Mouse (Mus musculus) midbrain, embryonic 13.5 days (tissue): ENCODE measurements around the gene Epb41l1. TPM values are rescaled to one million over a fixed set of nuclear protein-coding genes. Genes with fewer than 3 reads are reported as not detected.
A peak's percentile ranks its signal among the peaks of the same experiment; 100 is the strongest.

Experiments
- ATAC-seq: fragments of 200-750 bp; cut with Nextera tagmentation; 2 replicates; pipeline ENCODE4 v1.8.0; 2017; ENCODE audit warnings: mild to moderate bottlenecking, moderate TSS enrichment, moderate library complexity
- H3K27ac ChIP-seq: fragments of 300-500 bp; sonication (generic); 2 replicates; pipeline ENCODE4 v1.5.1; 2015; ENCODE audit warnings: inconsistent platforms, mild to moderate bottlenecking, moderate library complexity
- H3K27me3 ChIP-seq: fragments of 300-500 bp; sonication (generic); 2 replicates; pipeline ENCODE4 v1.6.1; 2015; ENCODE audit warnings: mild to moderate bottlenecking, inconsistent platforms
- H3K36me3 ChIP-seq: fragments of 300-500 bp; sonication (generic); 2 replicates; pipeline ENCODE4 v1.6.1; 2015; ENCODE audit warnings: mild to moderate bottlenecking, inconsistent platforms
- H3K4me1 ChIP-seq: fragments of 300-500 bp; sonication (generic); replicated peaks from 2 replicates; pipeline ENCODE4 v1.6.1; 2015; ENCODE audit warnings: inconsistent platforms
- H3K4me2 ChIP-seq: fragments of 300-500 bp; sonication (generic); replicated peaks from 2 replicates; pipeline ENCODE4 v1.6.1; 2015; ENCODE audit warnings: moderate library complexity, mild to moderate bottlenecking, inconsistent platforms
- H3K4me3 ChIP-seq: fragments of 300-500 bp; sonication (generic); replicated peaks from 2 replicates; pipeline ENCODE4 v1.5.1; 2015; ENCODE audit warnings: mild to moderate bottlenecking, inconsistent platforms
- H3K9ac ChIP-seq: fragments of 300-500 bp; sonication (generic); replicated peaks from 2 replicates; pipeline ENCODE4 v1.6.1; 2015; ENCODE audit warnings: mild to moderate bottlenecking, inconsistent platforms
- H3K9me3 ChIP-seq: fragments of 300-500 bp; sonication (generic); 2 replicates; pipeline ENCODE4 v1.6.1; 2016; ENCODE audit warnings: mild to moderate bottlenecking, inconsistent platforms
- WGBS: fragments of 180-500 bp; shearing (Covaris S2); methylation state at CpG from one replicate; pipeline ENCODE4 v1.1.7; 2015; 5-methylcytosine and 5-hydroxymethylcytosine counted together
- polyA plus RNA-seq: library from polyadenylated mRNA; unstranded; fragments of >200 nt; fragmentation: Nextera tagmentation; extraction: Ambion mirVana; gene quantifications from 2 replicates; pipeline ENCODE4 v1.2.1, GENCODE M21; 2015

The Epb41l1 gene
- polyA plus RNA-seq, 1 experiment from 2014 or later, result 11.9 TPM

DNA sequence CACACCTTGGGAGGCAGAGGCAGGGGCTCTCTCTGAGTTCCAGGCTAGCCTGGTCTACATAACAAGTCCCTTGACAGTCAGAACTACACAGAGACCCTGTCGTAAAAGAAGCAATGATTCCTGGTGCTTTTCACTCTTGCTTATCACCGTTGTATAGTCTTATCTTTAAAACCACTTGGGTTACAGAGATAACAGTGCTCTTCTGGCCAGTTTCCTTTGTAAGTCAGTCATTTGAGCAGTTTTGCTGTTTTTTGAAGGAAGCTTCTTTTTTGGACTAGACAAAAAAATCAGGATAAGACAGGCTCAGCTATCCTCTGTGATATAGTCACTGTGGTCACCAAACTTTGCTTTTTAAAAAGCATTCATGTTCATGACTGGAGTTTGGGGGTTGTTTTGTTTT lies 141.1 kb downstream of the Epb41l1 start:
- H3K9me3 ChIP-seq, result no peaks in the 10 kb centered on the region
- no peak overlapping the region for H3K4me3 ChIP-seq
- H3K4me2 ChIP-seq, result no peak overlapping the region
- no peak overlapping the region for H3K27ac ChIP-seq
- WGBS, result 97% methylated on average over 2 of the region's 2 CpGs
- no peak overlapping the region for H3K9ac ChIP-seq
- no peaks in the 10 kb centered on the region for H3K27me3 ChIP-seq
- no peak for ATAC-seq
- peaks cover 59% of the 10 kb centered on the region for H3K36me3 ChIP-seq
- H3K4me1 ChIP-seq, result no peaks in the 10 kb centered on the region

DNA sequence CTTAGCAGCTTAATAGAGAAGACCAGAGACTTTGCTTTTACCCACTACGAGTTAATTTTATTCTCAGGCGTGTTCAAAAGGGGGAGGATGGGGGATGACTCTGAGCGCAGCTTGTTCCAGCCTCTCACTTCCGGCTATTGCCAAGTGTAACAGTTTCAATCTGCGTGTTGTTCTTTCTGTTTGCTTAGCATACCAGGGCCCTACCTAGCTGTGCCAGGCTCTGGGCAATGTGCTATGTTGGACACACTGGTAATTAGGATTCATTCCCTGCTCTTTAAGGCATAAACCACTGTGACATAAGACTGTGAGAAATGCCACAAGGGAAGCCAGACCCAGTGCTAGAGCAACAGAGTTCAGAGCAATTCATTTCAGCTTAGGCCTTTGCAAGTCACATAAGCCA lies 142.8 kb downstream of the Epb41l1 start:
- no peak overlapping the region for H3K27ac ChIP-seq
- no peaks in the 10 kb centered on the region for H3K9me3 ChIP-seq
- H3K4me2 ChIP-seq, result no peak overlapping the region
- H3K4me1 ChIP-seq, result no peaks in the 10 kb centered on the region
- no peak overlapping the region for H3K9ac ChIP-seq
- H3K36me3 ChIP-seq, result peaks cover 59% of the 10 kb centered on the region
- H3K27me3 ChIP-seq, result no peaks in the 10 kb centered on the region
- WGBS, result 89% methylated on average over 5 of the region's 5 CpGs
- no peak overlapping the region for H3K4me3 ChIP-seq
- no peak for ATAC-seq

DNA sequence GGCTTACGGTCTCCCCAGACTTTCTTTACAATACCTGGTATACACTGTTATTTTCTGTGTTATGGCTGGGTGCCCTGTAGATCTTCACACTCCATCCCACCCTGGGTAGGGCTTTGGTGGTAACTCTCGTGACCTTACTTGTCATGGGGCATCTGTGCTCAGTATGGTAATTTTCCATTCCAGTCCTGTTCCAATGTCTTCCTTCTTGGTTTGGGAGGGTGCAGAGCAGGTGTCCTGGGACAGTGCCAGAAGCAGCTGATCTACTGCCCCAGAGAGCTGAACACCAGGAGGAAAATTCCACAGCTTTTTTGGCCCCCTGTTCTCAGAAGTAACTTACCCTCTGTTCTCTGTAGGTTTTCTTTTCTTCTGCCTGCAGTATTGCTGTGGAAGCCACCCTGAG lies 145.8 kb downstream of the Epb41l1 start:
- H3K27me3 ChIP-seq, result no peaks in the 10 kb centered on the region
- H3K9ac ChIP-seq, result no peak overlapping the region
- H3K9me3 ChIP-seq, result no peaks in the 10 kb centered on the region
- peaks cover 54% of the 10 kb centered on the region for H3K36me3 ChIP-seq
- H3K4me2 ChIP-seq, result no peak overlapping the region
- no peak overlapping the region for H3K4me3 ChIP-seq
- no peak overlapping the region for H3K27ac ChIP-seq
- no peak for ATAC-seq
- no peaks in the 10 kb centered on the region for H3K4me1 ChIP-seq
- WGBS, result 97% methylated on average over 2 of the region's 2 CpGs

GRCm38 (mm10) chr2:156568647-156569046 lies 147.9 kb downstream of the Epb41l1 start:
- ATAC-seq, result no peak
- WGBS, result 93% methylated on average over 7 of the region's 7 CpGs
- H3K4me2 ChIP-seq, result no peak overlapping the region
- H3K27ac ChIP-seq, result no peak overlapping the region
- no peak overlapping the region for H3K4me3 ChIP-seq
- H3K27me3 ChIP-seq, result no peaks in the 10 kb centered on the region
- no peaks in the 10 kb centered on the region for H3K4me1 ChIP-seq
- H3K9me3 ChIP-seq, result no peaks in the 10 kb centered on the region
- H3K9ac ChIP-seq, result no peak overlapping the region
- peaks cover 44% of the 10 kb centered on the region for H3K36me3 ChIP-seq

DNA sequence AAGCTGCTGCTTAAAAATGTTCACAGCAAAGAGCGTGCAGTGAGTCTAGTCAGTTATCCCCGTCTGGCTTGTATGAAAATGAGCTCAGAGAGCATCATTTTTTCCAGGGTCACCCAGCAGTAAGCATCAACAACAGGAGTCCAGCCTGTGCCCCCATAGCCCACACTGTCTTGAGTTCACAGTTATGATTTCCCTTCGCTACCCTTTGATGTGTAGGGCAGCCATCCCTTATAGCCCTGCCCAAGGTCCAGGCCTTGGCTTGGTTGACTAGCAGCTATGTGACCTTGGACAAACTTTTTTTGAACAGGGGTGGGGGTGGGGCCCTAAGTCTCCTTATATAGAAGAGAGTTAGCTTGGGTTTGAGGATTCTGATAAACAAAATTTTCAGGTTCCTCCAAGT lies 148.6 kb downstream of the Epb41l1 start:
- no peak for ATAC-seq
- Histone ChIP-seq H3K4me1 (no peaks in the 10 kb centered on the region), H3K27me3 (no peaks in the 10 kb centered on the region), H3K36me3 (peaks cover 42% of the 10 kb centered on the region), H3K4me3 (no peak overlapping the region), H3K9me3 (no peaks in the 10 kb centered on the region), H3K9ac (no peak overlapping the region), H3K4me2 (no peak overlapping the region), H3K27ac (no peak overlapping the region)
- WGBS, result 90% methylated on average over 3 of the region's 3 CpGs

DNA sequence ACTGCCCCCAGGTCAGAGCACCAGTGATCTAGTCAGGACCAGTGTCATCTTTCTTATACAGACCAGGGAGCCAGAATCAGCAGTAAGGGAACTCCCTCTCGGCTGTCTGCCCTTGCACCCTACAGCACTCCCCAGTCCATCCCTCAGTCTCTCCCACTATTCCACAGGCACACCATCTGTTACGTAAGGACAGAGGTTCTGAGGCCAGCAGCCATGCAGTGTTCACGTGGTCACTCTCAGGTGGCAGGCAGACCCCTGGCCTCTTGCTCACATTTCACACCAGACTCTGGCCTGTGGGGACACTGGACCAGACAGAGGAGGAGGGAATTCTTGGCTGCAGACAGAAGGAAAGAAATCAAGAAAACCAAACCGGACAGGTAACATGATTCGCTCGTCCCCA lies 150.8 kb downstream of the Epb41l1 start:
- WGBS, result 82% methylated on average over 6 of the region's 6 CpGs
- Histone ChIP-seq H3K36me3 (peaks cover 28% of the 10 kb centered on the region), H3K4me1 (no peaks in the 10 kb centered on the region), H3K4me3 (no peak overlapping the region), H3K9me3 (no peaks in the 10 kb centered on the region), H3K9ac (no peak overlapping the region), H3K4me2 (no peak overlapping the region), H3K27ac (no peak overlapping the region), H3K27me3 (no peaks in the 10 kb centered on the region)
- no peak for ATAC-seq

DNA sequence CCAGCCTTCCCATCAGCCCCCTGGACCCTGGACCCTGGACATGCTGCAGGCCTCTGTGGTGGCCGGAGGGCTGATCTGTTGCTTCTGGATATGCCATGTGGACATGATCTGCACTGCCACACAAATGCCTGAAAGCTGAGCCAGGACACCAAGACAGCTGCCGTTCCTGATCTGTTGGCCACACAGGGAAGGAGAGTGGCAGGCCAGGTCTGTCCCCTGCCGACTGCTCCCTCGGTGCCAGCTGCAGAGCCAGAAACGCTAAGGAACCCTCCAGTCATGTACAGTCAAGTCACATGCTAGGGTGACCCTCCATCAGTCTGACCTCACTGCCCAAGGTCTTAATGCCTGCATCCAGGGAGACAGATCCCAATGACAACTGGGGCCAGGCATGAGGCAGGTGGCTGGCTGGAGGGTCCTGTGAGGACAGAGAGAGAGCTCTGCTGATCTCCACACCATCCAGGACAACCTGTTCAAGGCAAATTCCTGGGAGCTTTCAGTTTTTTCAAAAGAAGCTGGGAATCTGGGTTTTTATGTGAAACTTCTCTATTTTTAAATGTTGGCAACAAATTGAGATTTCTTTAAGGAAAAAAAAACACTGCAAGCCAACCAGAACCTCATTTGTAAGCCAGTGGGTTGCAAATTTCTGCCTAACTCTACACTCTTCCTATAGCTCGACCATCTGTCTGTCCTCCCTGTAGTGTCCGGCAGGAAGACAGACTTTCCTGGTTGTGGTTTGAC lies 156.3 kb downstream of the Epb41l1 start:
- H3K9me3 ChIP-seq, result no peaks in the 10 kb centered on the region
- no peak for ATAC-seq
- 83% methylated on average over 7 of the region's 7 CpGs for WGBS

GRCm38 (mm10) chr2:156580507-156580906 lies 159.8 kb downstream of the Epb41l1 start:
- Histone ChIP-seq H3K9ac (no peak overlapping the region), H3K4me1 (peaks cover 15% of the 10 kb centered on the region), H3K4me3 (no peak overlapping the region), H3K27me3 (0 out of 2 replicates have a peak, but pooled peaks cover 3% of the 10 kb centered on the region), H3K36me3 (no peaks in the 10 kb centered on the region), H3K9me3 (no peaks in the 10 kb centered on the region), H3K27ac (no peak overlapping the region), H3K4me2 (no peak overlapping the region)
- 80% methylated on average over 5 of the region's 5 CpGs for WGBS
- no peak for ATAC-seq

More for the DNA sequence above, 156.3 kb downstream of the Epb41l1 start:
- Histone ChIP-seq H3K9ac (no peak overlapping the region), H3K4me2 (no peak overlapping the region), H3K36me3 (no peaks in the 10 kb centered on the region), H3K27ac (no peak overlapping the region), H3K27me3 (0 out of 2 replicates have a peak, but pooled peaks cover 3% of the 10 kb centered on the region), H3K4me3 (no peak overlapping the region), H3K4me1 (no peaks in the 10 kb centered on the region)

DNA sequence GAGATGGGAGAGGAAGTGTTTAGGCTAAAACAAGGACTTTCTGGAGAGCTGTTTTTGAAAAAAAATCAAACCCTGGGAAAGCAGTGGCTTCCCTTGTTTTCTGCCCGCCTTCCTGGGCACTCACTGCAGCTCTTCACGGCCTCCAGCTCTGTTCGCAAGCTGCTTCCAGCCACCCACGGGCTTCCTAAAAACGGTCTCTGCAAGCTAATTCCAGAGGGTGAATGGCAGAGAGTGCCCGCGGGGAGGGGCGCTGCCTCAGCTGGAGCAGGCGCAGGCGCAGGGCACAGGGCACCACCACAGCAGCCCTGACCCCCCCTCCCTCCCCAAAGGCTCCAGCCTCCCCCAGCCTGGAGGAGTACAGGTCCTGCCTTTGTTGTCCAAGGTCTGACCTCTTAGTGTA lies 160.5 kb downstream of the Epb41l1 start:
- peaks cover 18% of the 10 kb centered on the region for H3K4me1 ChIP-seq
- H3K9me3 ChIP-seq, result no peaks in the 10 kb centered on the region
- 58% methylated on average over 10 of the region's 10 CpGs for WGBS
- H3K4me3 ChIP-seq, result no peak overlapping the region
- H3K27ac ChIP-seq, result no peak overlapping the region
- H3K9ac ChIP-seq, result no peak overlapping the region
- no peak overlapping the region for H3K4me2 ChIP-seq
- ATAC-seq, result no peak
- 0 out of 2 replicates have a peak, but pooled peaks cover 3% of the 10 kb centered on the region for H3K27me3 ChIP-seq
- no peaks in the 10 kb centered on the region for H3K36me3 ChIP-seq

DNA sequence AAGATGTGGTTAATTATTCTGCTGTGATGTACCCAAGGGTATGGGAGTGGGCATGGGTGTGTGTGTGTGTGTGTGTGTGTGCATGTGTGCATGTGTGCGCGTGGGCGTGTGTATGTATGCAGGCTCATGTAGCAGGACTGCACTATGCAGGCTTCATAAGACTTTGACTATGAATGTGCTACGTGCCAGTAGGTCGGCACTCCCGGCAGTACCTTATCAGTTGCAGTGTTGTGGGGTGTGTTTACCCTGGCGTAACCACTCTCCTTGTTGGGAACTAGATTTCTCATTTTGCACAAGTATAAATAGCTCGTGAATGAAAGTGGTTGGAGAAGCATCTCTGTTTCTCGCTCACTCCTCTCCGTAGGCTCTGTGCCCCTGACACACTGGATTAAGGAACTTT lies 162.2 kb downstream of the Epb41l1 start:
- Histone ChIP-seq H3K9me3 (no peaks in the 10 kb centered on the region), H3K36me3 (no peaks in the 10 kb centered on the region), H3K9ac (no peak overlapping the region), H3K27ac (no peak overlapping the region), H3K4me1 (peaks cover 18% of the 10 kb centered on the region), H3K4me3 (no peak overlapping the region), H3K27me3 (0 out of 2 replicates have a peak, but pooled peaks cover 3% of the 10 kb centered on the region), H3K4me2 (no peak overlapping the region)
- no peak for ATAC-seq
- WGBS, result 88% methylated on average over 10 of the region's 10 CpGs

DNA sequence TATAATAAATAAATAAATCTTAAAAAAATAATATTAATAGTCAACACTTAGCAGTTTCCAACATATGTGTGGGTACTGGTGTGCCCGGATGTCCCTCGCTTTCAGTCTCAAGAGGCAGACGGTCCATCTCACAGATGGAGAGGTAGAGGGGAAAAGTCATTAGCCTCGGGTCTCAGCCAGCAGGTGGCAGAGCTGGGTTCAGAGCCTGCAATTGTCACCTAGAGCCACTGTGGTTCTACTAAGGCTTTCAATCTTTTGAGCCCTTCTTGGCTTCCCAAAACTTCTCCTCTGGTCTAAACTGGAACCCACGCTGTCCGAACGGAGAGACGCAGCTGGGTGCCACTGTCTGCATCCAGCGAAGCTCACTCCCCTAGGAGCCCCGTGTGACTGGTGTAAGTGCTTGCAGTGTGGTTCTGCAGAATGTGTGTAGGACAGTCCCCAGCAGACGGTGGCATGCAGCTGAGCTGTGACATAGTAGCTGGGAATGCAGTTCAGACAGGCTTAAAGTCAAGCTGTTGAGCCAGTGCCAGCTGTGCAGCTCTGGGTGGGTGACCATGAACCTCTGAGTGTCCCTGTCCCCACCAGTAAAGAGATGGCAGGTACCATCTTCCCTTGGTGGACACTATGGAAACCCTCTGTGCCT lies 163.6 kb downstream of the Epb41l1 start:
- 66% methylated on average over 11 of the region's 11 CpGs for WGBS
- no peak overlapping the region for H3K9ac ChIP-seq
- no peaks in the 10 kb centered on the region for H3K9me3 ChIP-seq
- H3K36me3 ChIP-seq, result no peaks in the 10 kb centered on the region
- H3K27ac ChIP-seq, result no peak overlapping the region
- peak; percentile 38; the same call in 1 of the 2 replicates for ATAC-seq
- no peak overlapping the region for H3K4me3 ChIP-seq
- H3K27me3 ChIP-seq, result 0 out of 2 replicates have a peak, but pooled peaks cover 3% of the 10 kb centered on the region
- peaks cover 18% of the 10 kb centered on the region for H3K4me1 ChIP-seq
- H3K4me2 ChIP-seq, result no peak overlapping the region

- Histone ChIP-seq H3K4me3 (no peak overlapping the region), H3K27me3 (0 out of 2 replicates have a peak, but pooled peaks cover 3% of the 10 kb centered on the region), H3K9ac (0 out of 2 replicates have a peak overlapping the region, but pooled peaks have one; percentile 2), H3K4me1 (peaks cover 18% of the 10 kb centered on the region), H3K9me3 (no peaks in the 10 kb centered on the region), H3K36me3 (no peaks in the 10 kb centered on the region), H3K27ac (peak overlapping the region; percentile 12; the same call in 1 of the 2 replicates), H3K4me2 (peak overlapping the region; percentile 38)
- ATAC-seq, result peak; percentile 78
- WGBS, result 14% methylated on average over 14 of the region's 14 CpGs
Measured at GRCm38 (mm10) chr2:156584797-156585471, 164.2 kb downstream of the Epb41l1 start.
